Mouse (Mus musculus) ZHBTc4 (cell line): Measurements from ENCODE around the gene Hoxa11.

ENCODE experiments used
- DNase-seq: peaks from one replicate; pipeline ENCODE4 v3.0.0-alpha.2; 2011; ENCODE audit warnings: low read depth, low spot score

Gene Hoxa11

DNA sequence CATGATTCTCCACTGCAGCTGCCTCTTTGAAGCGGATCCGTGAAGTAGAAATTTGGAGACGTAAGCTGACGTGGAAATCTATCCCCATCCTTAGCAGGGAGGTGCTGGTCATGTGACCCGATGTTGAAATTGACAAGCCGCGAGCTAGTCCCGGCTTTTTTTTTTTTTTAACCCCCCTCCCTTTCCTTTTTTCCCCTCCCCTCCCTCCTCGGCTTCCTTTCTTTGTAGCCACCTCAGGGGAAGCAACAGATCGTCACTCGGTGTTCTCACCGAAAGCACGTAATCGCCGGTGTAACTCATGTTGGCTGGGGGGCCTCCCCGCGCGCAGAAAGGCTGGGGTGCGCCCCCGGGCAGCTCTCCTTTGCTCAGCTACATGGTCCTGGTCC is at the start of gene Hoxa11:
Hoxa11 (minus strand) TSS at position 54 of the 386 bp plus-strand sequence.
- no peak for DNase-seq

DNA sequence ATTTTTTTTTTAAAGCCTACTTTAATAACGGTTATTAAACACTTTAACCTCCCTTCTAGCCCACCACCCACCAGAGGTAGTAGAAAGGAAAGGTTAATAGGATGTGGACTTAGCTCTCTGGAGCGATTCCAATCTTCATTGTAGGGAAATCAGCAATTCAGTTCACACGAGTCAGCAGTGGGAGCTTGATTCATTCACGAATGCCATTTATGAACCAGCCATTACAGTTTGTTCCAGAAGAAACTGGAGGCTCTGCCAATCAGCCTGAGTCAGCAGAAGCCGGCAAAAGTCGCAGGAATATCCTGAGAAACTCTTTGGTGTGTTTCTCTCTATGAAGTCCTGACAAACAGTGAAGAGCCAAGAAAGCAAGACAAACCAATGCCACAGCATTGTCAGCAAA is 49.0 kb upstream of the Hoxa11 start:
- no peak for DNase-seq

DNA sequence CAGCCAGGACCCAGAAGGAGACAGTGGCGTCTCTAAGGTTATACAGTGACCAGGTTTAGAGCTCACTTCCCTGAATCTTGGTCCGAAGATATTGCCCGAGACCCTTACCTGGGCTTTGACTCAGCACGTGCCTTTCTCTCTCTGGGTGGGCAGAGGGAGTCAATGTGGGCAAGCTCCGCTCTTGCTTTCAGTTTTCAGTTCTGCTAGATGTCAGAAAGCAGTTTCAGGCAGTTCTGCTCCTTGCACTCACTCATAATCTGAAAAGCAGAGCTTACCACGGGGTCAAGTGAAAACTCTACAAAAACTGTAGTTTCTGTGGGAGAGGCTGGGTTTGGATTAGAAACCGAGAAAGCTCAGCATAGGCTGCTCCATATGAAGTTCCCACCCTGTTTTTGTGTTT is 46.7 kb upstream of the Hoxa11 start:
- DNase-seq, result no peak

DNA sequence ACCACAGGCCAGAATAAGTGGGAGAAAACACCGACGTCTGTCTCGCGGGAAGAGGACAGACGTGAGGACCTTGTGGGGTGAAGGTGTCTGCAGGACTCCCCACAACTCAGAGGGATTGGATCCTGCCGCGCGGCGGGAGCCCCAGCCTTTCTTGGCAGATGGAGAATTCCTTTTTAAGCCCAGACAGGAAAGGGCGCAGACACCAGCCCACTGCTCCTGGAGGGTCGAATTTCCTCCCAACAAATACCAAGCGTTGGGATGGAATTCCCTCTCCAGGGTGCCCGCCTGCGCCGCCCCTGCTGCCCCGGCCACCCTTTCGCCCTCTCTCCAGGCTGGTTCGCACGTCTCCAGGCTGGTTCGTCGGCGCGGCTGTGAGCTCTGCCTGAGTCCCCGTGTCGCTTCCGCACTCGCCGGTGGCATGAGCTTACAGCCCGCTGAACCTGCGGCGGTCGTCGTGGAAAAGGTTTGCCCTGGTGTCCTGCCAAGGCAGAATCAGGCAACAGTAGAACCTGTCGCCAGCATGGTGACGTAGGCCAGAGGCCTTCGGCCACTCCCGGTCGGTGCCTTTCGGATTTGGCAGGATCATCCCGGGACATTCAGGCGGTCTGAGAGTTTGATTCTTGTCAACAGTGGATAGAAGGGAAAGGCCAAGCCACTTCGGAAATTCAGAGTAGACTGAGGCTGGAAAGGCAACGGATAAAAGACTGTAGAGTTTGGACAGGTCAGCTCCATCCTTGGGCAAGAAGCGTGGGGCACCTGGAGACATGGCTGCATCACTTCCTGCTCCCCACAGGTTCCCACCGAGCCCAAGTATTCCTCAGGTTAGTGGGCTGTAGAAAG is 45.6 kb upstream of the Hoxa11 start:
- peak; percentile 60 for DNase-seq

DNA sequence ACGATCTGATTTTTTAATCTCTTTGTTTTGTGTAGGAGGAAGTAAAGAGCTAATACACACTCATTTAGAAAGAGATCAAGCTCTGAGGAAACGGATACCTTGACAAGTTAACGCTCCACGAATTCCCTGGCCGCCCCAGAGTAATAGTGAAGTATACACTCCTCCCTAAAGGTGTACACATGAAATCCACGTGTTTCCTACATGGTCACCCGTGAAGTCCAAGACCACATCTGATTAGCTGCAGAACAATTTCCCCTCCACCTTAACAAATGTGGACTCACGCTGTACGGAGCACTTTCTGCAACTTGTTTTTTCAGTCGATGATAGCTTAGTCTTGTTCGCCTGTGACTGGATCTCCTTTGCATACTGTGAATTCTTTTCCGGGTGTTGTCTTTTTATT is 44.6 kb upstream of the Hoxa11 start:
- no peak for DNase-seq

DNA sequence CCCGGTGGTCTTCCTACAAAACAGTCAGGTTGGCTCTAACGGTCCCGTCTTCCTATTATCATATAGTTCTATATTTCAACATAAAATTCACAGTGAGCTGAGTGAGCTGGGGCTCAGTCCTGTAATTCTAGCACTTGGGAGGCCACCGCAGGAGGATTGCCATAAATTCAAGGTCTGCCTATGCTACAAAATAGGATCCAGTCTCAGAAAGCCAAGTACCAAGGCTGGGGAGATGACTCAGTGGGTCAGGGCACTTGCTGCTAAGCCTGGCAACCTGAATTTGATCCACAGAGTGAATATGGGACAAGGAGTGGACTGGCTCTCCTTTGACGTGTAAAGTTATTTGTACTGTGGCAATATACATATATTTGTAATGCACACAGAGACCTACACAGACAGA is 38.3 kb upstream of the Hoxa11 start:
- DNase-seq, result no peak

DNA sequence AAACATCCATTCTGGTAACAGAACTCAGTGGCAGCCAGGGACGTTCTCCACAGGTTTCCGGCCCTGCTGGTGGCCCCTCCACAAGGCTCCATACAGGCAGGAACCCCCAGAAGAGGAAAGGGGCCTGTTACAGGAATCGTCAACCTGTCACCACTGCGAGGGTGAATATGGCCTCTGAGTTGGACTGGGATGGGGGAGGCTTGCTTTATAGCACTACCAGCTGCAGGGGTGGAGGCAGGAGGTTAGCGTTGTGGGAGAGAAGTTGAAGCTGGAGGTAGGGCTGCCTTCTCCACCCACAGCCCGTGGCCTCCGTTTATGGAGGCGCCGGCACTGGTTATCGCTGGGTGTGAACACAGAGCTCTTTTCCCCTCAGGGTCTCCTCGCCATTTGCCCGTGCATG is 35.5 kb upstream of the Hoxa11 start:
- no peak for DNase-seq

DNA sequence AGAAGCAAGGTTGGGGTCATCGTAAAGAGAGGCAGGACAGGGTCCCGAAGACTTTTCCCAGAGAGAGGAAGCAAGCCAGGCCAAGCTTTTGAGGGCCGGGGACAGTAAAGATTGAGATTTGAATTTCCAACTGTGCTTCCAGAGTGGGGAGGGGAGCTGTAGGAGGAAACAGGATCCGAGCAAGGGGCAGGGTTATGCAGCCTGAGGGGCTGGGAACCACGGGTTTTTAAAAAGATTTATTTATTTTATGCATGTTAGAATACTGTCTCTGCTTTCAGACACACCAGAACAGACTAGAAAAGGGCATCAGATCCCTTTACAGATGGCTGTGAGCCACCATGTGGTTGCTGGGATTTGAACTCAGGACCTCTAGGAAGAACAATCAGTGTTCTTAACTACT is 31.3 kb upstream of the Hoxa11 start:
- DNase-seq, result no peak

DNA sequence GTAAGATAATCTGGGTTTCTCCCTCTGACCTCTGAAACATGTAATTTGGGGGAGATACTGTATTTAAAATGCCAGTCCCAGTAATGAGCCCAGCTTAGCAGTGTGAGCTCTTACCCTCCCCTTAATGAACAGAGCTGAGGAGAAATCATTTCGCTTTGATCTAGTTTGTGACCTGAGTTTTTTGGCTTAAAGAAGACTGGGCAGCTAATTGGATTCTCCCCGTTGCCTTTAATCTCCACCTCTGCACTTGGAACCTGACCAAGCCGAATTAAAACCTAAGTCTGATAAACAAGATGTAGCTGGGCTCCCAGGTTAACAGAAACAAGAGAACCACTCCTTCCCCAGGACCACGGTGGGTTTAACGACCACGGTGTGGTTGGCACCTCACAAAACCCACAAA is 30.8 kb upstream of the Hoxa11 start:
- no peak for DNase-seq

DNA sequence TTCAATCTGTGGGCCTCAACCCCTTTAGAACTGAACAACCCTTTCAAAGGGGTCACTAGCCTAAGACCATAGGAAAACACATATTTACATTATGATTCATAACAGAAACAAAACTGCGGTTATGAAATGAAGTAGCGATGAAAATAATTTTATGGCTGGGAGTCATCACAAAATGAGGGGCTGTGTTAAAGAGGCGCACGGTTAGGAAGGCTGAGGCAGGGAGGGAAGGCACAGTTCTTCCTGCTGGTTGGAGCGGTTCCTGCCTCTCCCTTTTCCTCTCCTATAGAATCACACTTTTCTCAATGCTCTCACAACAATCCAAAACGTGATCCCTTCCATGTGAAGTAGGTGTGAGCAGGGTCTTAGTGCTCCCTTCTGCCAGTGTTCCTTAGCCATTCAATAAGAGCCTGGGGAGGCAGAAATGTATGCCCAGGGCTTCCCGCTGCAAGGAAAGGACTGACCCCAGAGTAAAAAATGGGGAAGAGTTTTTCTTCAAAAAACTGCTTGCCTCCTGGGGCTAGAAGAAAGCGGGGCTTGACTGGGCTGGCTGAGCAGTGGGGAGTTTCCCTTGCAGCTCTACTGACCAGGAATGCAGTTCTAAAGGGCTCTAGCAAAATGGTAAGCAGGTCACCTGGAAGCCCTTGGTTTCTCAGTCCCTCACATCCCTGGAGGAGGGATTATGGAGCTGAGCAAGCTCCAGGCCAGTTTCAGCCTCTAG is 30.1 kb upstream of the Hoxa11 start:
- DNase-seq, result no peak

DNA sequence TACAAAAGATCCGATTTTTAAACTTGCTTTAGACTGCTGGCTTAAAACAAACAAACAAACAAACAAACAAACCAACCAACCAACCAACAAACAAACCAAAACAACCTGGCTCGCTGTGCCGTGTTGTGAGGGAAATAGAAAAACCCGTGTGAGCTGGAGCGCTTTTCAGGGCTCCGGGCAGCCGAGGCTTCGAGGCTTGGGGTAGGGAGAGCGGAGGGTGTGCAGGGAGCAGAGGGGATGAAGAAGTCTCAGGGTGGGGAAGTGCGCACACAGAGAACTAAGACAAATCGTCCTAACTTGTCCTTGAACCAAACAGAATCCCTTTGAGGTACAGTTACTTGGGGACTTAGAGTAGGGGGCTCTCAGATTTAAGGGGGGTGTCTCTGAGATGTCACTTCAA is 29.0 kb upstream of the Hoxa11 start:
- peak; percentile 28 for DNase-seq

DNA sequence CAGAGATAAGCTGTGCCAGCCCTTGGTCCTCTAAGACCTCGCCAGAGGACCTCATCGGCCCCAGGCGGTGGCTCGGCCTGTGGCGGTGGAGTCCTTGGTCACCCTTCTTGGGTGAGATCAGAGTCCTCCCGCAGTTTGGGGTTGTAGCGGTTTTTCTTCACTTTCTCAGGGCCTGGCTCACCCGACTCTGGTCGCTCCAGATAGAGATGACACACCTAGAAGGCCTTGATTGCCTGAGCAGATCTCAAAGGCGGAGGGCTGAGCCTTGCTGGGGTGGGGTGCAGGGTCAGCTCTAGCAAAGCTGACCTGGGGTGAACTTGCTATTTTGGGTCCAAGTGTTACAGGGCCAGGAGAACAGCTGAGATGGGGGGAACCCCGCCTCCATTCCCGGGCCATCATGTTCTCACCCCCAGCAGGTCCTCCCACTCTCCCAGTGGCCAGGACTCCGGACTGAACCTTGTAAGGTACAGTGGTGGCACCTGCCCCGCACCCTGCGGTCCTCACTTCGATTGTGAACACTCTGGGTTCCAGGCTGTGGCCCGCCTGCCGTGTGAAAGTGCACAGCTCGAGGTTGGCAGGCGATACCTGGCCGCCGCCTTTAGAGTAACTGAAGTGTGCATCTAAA is 28.2 kb upstream of the Hoxa11 start:
- peak; percentile 43 for DNase-seq

DNA sequence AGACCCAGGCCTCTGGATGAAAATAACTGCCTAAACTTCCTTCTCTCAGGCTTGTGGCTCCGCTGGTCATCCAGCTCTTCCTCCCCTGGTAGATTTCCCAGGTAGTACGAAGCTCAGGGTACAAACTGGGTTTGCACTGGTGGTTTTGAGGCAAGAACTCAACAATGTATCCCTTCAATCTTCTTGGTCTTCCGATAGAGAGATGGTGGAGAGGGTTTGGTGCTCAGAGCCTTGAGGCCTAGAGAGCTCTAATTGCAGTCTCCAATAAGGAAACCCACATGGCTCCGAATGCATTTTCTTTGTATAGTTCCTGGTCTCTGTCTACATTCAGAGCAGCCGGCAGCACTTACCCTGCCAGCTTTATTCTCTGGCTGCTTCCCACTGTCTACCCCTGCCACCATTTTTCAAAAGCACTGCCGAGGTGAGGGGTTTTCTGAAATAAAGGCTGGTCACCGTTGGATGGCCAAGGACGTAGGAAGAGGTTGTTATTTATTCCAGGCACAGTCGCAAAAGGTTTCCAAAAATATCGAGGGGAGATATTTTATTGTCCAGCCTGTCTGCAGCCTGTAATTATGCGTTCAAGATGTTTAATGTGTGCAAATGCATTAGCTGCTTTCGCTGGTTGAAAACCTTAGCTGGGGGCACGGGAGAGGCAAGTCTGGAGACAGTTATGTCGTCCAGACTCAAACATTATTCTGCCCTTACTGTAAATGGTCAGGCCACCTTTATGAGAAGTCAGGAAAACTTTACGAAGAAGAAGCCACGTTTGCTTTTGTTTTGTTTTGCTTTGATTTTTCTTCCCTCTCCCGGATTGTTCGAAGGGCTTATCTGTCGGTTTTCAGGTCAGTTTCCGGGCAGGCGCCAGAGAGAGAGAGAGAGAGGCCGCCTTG is 27.4 kb upstream of the Hoxa11 start:
- no peak for DNase-seq

DNA sequence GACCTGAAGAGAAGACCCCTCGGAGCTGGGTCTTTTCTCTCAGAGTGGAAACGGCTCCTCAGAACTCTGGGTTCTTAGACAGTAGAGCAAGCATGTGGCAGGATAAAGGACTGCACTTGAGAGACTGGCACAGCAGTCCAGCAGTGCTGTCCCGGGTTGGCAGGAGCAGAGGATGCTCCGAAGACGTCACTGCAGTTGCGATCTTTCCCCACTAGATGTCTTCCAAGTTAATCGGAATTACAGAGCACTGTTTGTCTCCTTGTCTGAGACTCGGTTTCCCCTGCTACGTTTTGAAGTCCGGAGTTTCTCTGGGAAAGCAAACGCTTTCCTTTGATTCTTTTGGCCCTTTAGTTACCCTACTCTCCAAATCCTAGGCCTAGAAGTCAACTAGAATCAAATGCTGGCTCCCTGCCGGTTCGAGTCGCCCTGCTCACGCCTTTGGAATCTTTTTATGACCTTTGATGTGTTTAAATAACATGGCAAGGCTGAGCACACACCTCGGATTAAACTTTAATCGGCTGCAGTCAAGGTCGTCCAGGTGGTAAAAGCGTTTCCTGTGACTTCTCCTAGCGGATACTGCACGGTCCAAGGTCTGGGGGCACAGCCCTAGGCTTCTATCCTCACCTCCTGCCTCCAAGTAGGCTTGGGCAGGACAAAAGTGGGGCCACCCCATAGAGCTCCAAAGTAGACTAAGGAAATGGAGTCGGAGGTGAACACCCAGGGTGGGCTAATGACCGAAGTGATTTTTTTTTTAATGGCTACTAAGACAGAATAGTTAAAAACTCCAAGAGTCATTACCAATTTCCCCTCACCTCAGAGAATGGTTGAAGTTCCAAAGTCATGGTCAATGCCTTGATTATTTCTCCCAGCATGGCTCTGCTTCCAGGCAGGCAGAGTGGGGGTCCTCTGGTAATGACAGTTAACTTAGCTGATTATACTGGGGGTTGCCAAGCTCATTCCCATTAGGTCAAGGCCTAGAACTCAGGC is 25.2 kb upstream of the Hoxa11 start:
- peak; percentile 73 for DNase-seq

DNA sequence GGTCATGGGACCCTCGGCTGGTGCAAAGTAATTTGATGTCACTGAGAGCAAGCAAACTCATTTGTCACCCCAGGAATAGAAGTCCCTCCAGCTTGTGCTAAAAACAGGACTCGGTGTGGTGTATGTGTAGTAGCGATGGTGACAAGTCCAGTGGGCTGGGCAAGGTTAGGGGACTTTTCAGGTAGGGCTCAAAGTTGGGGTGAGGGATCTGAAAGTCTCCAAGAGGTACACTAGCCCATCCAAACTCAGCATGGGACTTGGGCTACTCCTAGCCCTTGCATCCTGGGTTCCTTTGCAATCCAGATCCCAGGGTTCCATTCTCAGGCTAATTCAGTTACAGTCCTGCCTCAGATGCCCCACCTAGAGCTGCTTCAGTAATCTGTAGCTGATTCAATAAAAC is 23.1 kb upstream of the Hoxa11 start:
- DNase-seq, result no peak

DNA sequence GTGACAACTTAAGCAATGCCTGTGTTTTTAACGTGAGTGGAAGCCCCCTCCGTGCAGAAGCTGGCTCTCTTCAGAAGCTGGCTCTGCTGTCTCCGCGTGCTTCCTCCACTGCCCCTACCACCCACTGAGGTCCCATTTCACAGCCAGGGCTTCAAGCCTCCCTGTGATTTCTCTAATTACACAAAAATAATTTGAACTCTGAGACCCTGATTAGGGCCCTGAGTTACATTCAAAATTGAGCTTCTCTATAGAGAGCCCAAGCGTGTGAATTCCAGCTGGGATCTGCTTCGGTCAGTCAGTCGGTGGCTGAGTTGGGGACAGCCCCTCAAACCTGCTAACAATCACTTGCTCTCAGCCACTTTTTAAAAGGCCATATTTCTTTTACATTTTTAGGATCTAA is 22.7 kb upstream of the Hoxa11 start:
- DNase-seq, result no peak

DNA sequence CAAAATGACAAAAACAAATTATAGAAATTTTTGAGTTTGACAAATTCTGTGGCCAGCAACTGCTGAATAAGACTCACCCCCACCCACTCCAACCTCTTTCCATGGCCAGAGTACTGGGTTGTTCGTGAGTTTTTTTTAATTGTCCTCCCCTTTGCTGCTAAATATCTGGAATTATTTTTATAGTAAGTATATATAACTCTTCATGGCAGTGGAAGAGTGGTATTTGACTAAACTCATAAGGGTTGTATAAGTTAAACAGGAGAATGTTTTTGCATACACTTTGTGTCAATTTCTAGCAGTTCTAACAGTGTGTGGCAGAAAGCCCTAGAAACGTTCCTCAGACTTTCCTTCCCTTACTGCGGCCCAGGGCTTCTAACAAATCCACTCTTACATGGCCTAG is 22.1 kb upstream of the Hoxa11 start:
- no peak for DNase-seq

DNA sequence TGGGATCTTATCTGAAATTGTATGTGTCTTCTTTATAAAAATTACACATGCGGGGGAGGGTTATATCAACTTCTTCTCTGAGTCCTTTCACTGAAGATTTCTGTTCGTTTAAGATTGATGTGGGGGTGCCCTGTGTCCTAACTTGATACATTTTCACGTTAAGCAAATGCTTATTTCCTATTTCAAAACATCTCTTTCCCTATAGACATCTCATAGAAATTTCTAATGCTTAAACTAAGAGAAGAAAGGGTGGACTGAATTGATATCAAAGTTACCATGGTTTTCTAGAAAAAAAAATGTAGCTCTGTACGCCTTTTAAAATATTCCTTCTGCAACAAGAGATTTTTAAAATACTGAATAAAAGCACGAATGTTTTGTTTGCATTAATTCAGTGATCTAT is 21.6 kb upstream of the Hoxa11 start:
- DNase-seq, result no peak

DNA sequence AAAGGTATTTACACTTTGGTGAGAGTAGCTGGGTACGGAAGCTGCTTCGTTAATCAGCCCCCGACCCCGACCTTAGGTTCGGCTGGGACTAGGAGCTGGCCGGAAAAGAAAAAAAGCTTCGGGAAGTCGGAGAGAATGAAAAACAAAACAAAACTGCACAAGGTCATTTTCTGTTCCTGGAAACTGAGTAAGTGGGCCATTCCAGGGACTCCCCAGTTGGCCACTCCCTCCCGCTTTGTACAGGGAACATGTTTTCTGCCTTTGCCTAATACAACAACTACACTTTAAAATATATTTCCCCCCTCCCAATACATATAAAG is 21.0 kb upstream of the Hoxa11 start:
- DNase-seq, result no peak

DNA sequence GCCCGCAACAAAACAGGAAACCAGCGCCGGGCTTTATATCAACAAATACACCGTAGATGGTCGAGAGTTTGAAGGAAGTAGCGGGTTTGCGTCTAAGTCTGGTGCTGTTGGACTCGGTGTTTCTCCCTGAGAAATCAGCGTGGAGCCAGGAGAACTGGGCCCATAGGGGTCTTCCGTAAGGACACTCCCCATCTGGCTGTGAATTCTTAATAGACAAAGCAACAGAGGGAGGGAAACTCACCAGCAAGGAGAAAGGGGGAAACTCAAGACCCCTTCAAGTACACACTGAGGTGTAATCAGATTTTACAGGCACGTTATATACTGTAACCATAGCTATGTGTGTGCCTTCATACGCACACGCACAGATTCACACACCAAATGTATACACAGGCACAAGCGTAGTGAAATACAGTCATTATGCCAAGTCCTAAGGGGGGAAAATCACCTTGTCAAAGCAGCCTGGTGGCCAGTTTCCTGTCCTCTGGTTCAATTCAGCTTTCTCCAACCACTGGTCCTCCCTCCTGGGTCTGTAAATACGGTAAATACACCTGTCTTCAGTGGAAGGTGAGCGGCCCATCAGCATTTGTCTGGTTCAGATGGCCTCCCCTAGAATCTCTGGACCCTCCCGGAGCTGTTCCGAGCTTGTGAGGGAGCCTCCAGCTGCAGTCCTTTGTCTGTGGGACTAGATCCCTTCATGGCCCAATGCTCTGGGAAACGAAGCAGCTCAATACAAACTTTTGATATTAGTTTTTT is 20.5 kb upstream of the Hoxa11 start:
- DNase-seq, result no peak
